In the genomic region with DNA sequence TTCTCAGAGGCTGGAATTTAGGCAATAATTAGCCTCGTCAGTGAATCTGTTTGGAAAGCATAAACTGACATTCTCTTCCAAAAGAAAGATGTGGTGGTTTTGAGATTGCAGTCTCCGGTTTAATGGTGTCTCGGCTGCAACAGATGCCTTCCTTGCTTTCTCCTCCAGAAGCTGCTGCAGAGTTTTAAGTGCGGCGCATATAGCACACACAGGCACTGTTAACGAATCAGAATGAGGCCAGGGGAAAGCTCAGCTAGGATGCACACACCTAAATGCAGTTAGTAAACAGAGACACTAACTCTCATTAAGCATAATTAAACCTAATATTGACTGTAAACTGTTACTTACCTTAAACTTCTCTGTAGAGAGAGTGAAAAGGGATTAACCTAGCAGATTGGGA, we compare ENCODE assay signal across 27 mouse cellular contexts.
DNase-seq lines count a peak whose midpoint lies in the region; ATAC-seq and TF ChIP-seq lines count a peak whose summit lies in the region.
"Had no signal": no experiment of that assay in that cellular context is flagged by ENCODE, and none has a peak within 500 bp of the region (broad histone marks: within the 10 kb centered on the region; RNA-seq: fewer than 3 reads in every experiment).

No protein-coding gene starts in this region.

- H3K27me3 ChIP-seq in forebrain, embryonic 11.5 days (ENCODE audit: control insufficient read depth, insufficient read depth, low read length) = no peaks in the 10 kb centered on the region
- H3K27me3 ChIP-seq in forebrain, embryonic 15.5 days = no peaks in the 10 kb centered on the region
- H3K27me3 ChIP-seq in neural tube, embryonic 15.5 days (replicated peaks) = no peaks in the 10 kb centered on the region
- no peaks in the 10 kb centered on the region for H3K27me3 ChIP-seq in thymus, adult 2 months (ENCODE audit: control insufficient read depth, insufficient read depth, low read length)
- H3K27me3 ChIP-seq: liver, embryonic 12.5 days; neural tube, embryonic 13.5 days; Patski had no signal

- H3K4me2 ChIP-seq in forebrain, embryonic 11.5 days (ENCODE audit: low read depth, low read length, severe bottlenecking) = no peak overlapping the region
- H3K4me2 ChIP-seq in forebrain, embryonic 15.5 days (replicated peaks) = no peak overlapping the region
- no peak overlapping the region for H3K4me2 ChIP-seq in neural tube, embryonic 15.5 days
- H3K4me2 ChIP-seq: liver, embryonic 12.5 days; neural tube, embryonic 13.5 days had no signal

- ATAC-seq in forebrain, embryonic 11.5 days (replicated peaks; ENCODE audit: low FRiP score) = 0 out of 2 replicates have a peak, but pooled peaks have one; percentile 36
- ATAC-seq in forebrain, embryonic 15.5 days (replicated peaks) = no peak
- peak; percentile 61; the same call in 1 of the 2 replicates for ATAC-seq in neural tube, embryonic 15.5 days (ENCODE audit: low FRiP score)
- ATAC-seq: intestine, embryonic 16.5 days; liver, embryonic 12.5 days; liver, postnatal 0 days; lung, postnatal 0 days; Patski had no signal

- TF ChIP-seq CTCF in layer of hippocampus, adult 2 months (conservative IDR thresholded peaks at IDR 0.05) = 0 out of 2 replicates have a peak, but pooled peaks have one; percentile 13
- no peak for TF ChIP-seq CTCF in thymus, adult 2 months (IDR thresholded peaks at IDR 0.05; ENCODE audit: borderline replicate concordance, control insufficient read depth, extremely low read depth, insufficient read depth, low read length, poor library complexity)

- no peaks in the 10 kb centered on the region for H3K9me3 ChIP-seq in forebrain, embryonic 11.5 days (ENCODE audit: control insufficient read depth, low read length)
- H3K9me3 ChIP-seq in forebrain, embryonic 15.5 days = no peaks in the 10 kb centered on the region
- H3K9me3 ChIP-seq in neural tube, embryonic 15.5 days (replicated peaks) = no peaks in the 10 kb centered on the region
- H3K9me3 ChIP-seq: liver, embryonic 12.5 days had no signal

- TF ChIP-seq POLR2A in thymus, adult 2 months (IDR thresholded peaks at IDR 0.05; ENCODE audit: control insufficient read depth, extremely low read depth, insufficient read depth, low read length, poor library complexity) = no peak

- 0 out of 2 replicates have a peak, but pooled peaks cover 2% of the 10 kb centered on the region for H3K4me1 ChIP-seq in forebrain, embryonic 11.5 days (replicated peaks; ENCODE audit: control insufficient read depth, insufficient read depth, low read length)
- H3K4me1 ChIP-seq in forebrain, embryonic 15.5 days = peaks cover 5% of the 10 kb centered on the region
- peaks cover 11% of the 10 kb centered on the region for H3K4me1 ChIP-seq in neural tube, embryonic 15.5 days
- no peaks in the 10 kb centered on the region for H3K4me1 ChIP-seq in thymus, adult 2 months (replicated peaks; ENCODE audit: control insufficient read depth, insufficient read depth, low read length)
- H3K4me1 ChIP-seq: liver, embryonic 12.5 days had no signal

- no peak overlapping the region for H3K27ac ChIP-seq in forebrain, embryonic 11.5 days (ENCODE audit: low read depth, low read length)
- no peak overlapping the region for H3K27ac ChIP-seq in forebrain, embryonic 15.5 days (replicated peaks)
- H3K27ac ChIP-seq in layer of hippocampus, adult 2 months = peak overlapping the region; percentile 41
- no peak overlapping the region for H3K27ac ChIP-seq in neural tube, embryonic 15.5 days (replicated peaks)
- H3K27ac ChIP-seq in thymus, adult 2 months (ENCODE audit: control insufficient read depth, insufficient read depth, low read length) = no peak overlapping the region
- H3K27ac ChIP-seq: kidney, postnatal 0 days; liver, embryonic 12.5 days; macrophage; neural tube, embryonic 13.5 days had no signal

- no peak overlapping the region for H3K4me3 ChIP-seq in forebrain, embryonic 11.5 days (ENCODE audit: low read depth, low read length)
- no peak overlapping the region for H3K4me3 ChIP-seq in forebrain, embryonic 15.5 days
- H3K4me3 ChIP-seq in layer of hippocampus, adult 2 months = no peak overlapping the region
- no peak overlapping the region for H3K4me3 ChIP-seq in neural tube, embryonic 15.5 days (replicated peaks)
- H3K4me3 ChIP-seq in thymus, adult 2 months (ENCODE audit: control insufficient read depth, insufficient read depth, low read length) = no peak overlapping the region
- H3K4me3 ChIP-seq: liver, embryonic 12.5 days; myocyte; neural tube, embryonic 13.5 days had no signal

- 39% methylated on average over 6 of the region's 6 CpGs for WGBS in forebrain, embryonic 11.5 days
- WGBS in forebrain, embryonic 15.5 days = 31% methylated on average over 6 of the region's 6 CpGs
- WGBS in neural tube, embryonic 15.5 days = 35% methylated on average over 6 of the region's 6 CpGs
- WGBS in thymus, adult 2 months = 96% methylated on average over 6 of the region's 6 CpGs

- DNase-seq in forebrain, embryonic 11.5 days (ENCODE audit: low spot score) = no peak
- DNase-seq in layer of hippocampus, adult 2 months (ENCODE audit: low spot score in 2 of 2) = no peak
- no peak for DNase-seq in layer of hippocampus, adult 8-10 months (ENCODE audit: low spot score in 2 of 2)
- no peak for DNase-seq in neural tube, embryonic 10.5 days (ENCODE audit: extremely low spot score, low spot score)
- peak; percentile 16 for DNase-seq in retina, embryonic 14.5 days (ENCODE audit: low spot score)
- no peak for DNase-seq in thymus, adult 2 months
- DNase-seq: adrenal gland, postnatal 10 days; cerebellum, adult 11-12 months; cerebellum, adult 9-11 months; gastrocnemius, postnatal 10 days; heart, postnatal 14 days; kidney, adult 8-10 months; kidney, postnatal 4 days; layer of hippocampus, adult 9-11 months; liver, postnatal 0 days; right cerebral cortex, postnatal 25 days; thymus, postnatal 4 days had no signal

- no peak overlapping the region for H3K9ac ChIP-seq in forebrain, embryonic 11.5 days (ENCODE audit: low read length)
- H3K9ac ChIP-seq in forebrain, embryonic 15.5 days (replicated peaks) = no peak overlapping the region
- H3K9ac ChIP-seq in neural tube, embryonic 15.5 days (replicated peaks) = no peak overlapping the region
- H3K9ac ChIP-seq: liver, embryonic 12.5 days; liver, postnatal 0 days; neural tube, embryonic 13.5 days had no signal

- H3K36me3 ChIP-seq in forebrain, embryonic 11.5 days (ENCODE audit: control insufficient read depth, insufficient read depth, low read length) = no peaks in the 10 kb centered on the region
- H3K36me3 ChIP-seq in forebrain, embryonic 15.5 days = no peaks in the 10 kb centered on the region
- H3K36me3 ChIP-seq in neural tube, embryonic 15.5 days = no peaks in the 10 kb centered on the region
- H3K36me3 ChIP-seq in thymus, adult 2 months (ENCODE audit: control insufficient read depth, insufficient read depth, low read length) = no peaks in the 10 kb centered on the region
- H3K36me3 ChIP-seq: liver, embryonic 12.5 days; neural tube, embryonic 13.5 days had no signal
